ENCODE assay signal across 14 mouse cellular contexts in the genomic region with DNA sequence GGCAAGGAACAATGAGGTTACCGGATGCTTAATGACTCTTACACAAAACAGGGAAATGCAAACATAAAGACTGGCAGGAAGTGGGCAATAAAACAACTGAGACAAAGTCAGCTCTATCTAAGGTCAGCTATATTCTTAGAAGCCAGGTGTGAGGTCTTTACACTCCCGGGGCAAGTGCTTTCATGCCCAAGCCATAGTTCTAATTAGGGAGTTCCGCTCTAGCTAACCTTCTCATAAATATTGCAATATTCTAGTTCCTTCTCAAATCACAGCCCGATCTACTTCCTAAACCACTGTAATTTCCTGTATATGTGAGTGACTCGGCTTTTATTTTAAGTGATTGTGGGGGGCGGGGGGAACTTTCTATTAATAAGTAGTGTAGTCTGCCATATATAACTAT. TPM values are rescaled to one million over a fixed set of nuclear protein-coding genes. Genes with fewer than 3 reads are reported as not detected.
"Had no signal": no experiment of that assay in that cellular context is flagged by ENCODE, and none has a peak within 500 bp of the region (broad histone marks: within the 10 kb centered on the region; RNA-seq: fewer than 3 reads in every experiment).

No protein-coding gene starts in this region.

RNA-seq across cellular contexts. Expression of gene Rnase2b, which starts 1.3 kb away (rescaled TPM):
- total RNA-seq: neutrophil, adult 5-6 weeks had no signal
- polyA plus RNA-seq: neural tube, embryonic 13.5 days; neural tube, embryonic 14.5 days; neural tube, embryonic 15.5 days; small intestine, adult 2 months; spleen, adult 2 months; stomach, embryonic 14.5 days; stomach, embryonic 15.5 days; stomach, embryonic 16.5 days; testis, adult 2 months; thymus, adult 2 months; thymus, postnatal 0 days; urinary bladder, adult 2 months had no signal

RNA-seq across cellular contexts. Expression of gene Rnase1, which starts 16.7 kb away (rescaled TPM):
- total RNA-seq: neutrophil, adult 5-6 weeks had no signal

RNA-seq across cellular contexts. Expression of gene Ang2, which starts 35.6 kb away (rescaled TPM):
- total RNA-seq: neutrophil, adult 5-6 weeks had no signal
- polyA plus RNA-seq: neural tube, embryonic 13.5 days; neural tube, embryonic 14.5 days; neural tube, embryonic 15.5 days; small intestine, adult 2 months; stomach, embryonic 14.5 days; stomach, embryonic 15.5 days; stomach, embryonic 16.5 days; testis, adult 2 months; thymus, postnatal 0 days; urinary bladder, adult 2 months had no signal

RNA-seq across cellular contexts. Expression of gene Rnase6, which starts 39.6 kb away (rescaled TPM):
- polyA plus RNA-seq: neural tube, embryonic 14.5 days had no signal

RNA-seq across cellular contexts. Expression of gene Ear14, which starts 39.9 kb away (rescaled TPM):
- total RNA-seq: neutrophil, adult 5-6 weeks had no signal
- polyA plus RNA-seq: neural tube, embryonic 13.5 days; neural tube, embryonic 14.5 days; neural tube, embryonic 15.5 days; small intestine, adult 2 months; spleen, adult 2 months; stomach, embryonic 14.5 days; stomach, embryonic 15.5 days; stomach, embryonic 16.5 days; stomach, postnatal 0 days; testis, adult 2 months; thymus, adult 2 months; thymus, postnatal 0 days; urinary bladder, adult 2 months had no signal
